Mouse (Mus musculus) kidney, postnatal 14 days (tissue): ENCODE measurements around the gene Lta.

Experiments used
- DNase-seq: peaks from one replicate; pipeline ENCODE4 v3.0.0; 2022; ENCODE audit warnings: mixed read lengths

The Lta gene

DNA sequence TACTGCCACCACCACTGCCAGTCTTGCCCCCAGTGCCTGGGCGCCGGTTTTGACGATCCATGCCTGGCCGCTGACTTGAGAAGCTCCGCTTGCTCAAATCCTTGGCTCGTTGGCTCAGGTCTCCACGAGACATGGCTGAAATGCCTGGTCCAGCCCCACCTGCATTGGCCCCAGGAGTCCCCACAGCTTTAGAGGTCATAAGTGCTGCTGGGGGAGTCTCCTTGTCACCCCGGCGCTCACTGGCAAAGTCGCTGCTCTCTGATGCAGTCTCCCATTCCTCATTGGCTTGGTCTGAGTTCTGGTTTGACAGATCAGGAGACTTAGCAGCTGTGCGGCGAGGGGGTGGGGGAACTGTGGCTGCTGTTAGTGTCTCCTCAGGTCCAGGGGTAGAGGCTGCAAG is 49.7 kb downstream of the Lta start:
- no peak for DNase-seq

- DNase-seq: no peak
Observed at GRCm38 (mm10) chr17:35154616-35155015, 50.5 kb downstream of the Lta start.

- no peak for DNase-seq
Observed at GRCm38 (mm10) chr17:35153931-35154330, 51.2 kb downstream of the Lta start.
